Mouse (Mus musculus): ENCODE data around the gene Gipc2.
"Not testable (repeated sequence)": the region's sequence is repeated elsewhere in the genome, so short reads cannot be mapped to it uniquely, and the experiment has no call there.

Gipc2 gene

DNA sequence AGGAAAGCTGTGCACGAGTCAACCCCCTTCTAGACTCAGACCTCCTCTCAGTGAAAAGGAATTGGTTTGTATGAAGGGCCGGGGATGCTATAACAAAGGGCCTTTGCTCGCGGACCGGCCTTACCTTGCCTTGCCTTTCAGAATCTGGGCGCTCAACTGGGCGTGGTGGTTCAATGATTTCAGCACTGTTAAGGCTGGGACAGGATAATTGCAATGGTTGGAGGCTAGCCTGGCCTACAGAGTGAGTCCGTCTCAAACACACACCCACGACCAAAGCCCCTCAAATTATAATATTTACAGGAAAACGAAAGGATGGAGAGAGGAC lies at the start of gene Gipc2:
Gene Gipc2 (minus strand): TSS at position 132 of the 325 bp plus-strand sequence.
- peak; percentile 39 for ATAC-seq (ENCODE audit: low TSS enrichment)

DNA sequence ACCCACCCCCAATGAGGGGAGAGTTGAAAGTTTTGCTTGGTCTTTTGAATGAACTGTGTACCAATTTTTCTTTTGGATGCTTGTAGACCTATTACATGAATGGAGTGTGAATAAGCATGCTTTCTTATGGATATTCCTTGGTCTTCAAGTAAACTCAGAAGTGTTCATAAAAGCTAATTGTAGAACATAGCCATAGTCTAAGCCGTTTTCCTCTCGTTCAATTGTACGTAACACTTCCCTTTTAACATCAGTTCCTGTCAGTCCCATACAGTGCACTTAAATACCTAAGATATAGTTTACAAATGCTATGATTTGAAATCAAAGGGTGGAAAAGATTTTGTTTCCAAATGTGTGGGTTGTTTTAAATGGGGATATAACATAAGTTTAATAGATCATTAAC lies 47.4 kb upstream of the Gipc2 start:
- ATAC-seq (ENCODE audit: low TSS enrichment), result no peak

DNA sequence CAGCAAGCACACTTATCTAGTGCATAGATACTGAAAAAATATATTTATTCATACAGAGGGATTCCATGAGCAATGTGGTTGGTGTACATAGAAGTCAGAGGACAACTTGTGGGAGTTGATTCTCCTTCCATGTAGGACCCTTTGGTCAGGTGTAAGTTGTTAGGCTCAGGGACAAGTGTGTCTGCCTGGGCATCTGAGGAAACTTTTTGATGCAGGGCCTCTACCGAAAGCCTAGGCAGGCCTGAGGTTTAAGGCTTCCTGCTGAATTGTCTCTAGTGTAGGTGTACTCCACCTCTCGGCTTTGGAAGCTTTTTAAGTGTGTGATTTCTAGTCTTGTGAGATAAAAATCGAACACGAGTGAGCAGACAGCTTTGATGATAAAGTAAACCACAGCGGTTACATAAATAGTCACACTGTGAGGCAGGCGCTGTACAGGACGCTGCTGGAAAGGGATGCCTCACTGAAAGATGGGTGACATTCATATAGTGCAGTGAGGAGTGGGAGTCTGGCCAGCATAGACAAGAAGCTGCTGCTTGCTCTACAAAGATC lies 45.8 kb upstream of the Gipc2 start:
- no peak for ATAC-seq (ENCODE audit: low TSS enrichment)

DNA sequence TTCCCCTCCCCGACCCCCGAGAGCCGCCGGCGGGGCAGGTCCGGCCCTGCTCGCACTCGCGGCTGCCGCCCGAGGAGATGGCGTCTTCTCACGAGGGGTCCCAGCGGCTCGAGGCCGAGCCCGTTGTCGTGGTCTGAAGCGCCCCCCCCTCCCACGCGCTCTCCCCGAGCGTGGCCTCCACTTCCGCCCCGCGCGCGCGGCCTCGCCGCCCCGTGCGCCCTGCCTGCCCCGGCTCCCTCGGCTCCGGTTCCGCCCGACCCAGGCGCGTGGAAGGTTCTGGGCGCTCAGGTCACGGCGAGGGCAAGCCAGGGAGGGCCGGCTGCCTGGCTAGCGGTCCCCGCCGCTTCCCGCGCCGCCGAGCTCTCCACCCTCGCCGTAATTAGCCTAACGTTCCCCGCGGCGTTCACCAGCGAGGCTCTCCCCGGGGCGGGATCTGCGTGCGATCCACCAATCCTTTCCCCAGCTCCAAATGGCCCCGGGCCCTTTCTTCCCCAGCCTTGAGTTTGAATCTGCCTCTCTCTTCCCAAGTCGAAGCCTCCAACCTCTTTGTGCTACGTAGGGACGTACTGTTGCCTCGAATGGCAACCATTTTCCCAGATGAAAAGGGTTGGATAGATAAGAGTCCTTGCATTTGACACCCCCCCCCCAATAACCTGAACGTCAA lies 44.8 kb upstream of the Gipc2 start:
- peak; percentile 41 for ATAC-seq (ENCODE audit: low TSS enrichment)

DNA sequence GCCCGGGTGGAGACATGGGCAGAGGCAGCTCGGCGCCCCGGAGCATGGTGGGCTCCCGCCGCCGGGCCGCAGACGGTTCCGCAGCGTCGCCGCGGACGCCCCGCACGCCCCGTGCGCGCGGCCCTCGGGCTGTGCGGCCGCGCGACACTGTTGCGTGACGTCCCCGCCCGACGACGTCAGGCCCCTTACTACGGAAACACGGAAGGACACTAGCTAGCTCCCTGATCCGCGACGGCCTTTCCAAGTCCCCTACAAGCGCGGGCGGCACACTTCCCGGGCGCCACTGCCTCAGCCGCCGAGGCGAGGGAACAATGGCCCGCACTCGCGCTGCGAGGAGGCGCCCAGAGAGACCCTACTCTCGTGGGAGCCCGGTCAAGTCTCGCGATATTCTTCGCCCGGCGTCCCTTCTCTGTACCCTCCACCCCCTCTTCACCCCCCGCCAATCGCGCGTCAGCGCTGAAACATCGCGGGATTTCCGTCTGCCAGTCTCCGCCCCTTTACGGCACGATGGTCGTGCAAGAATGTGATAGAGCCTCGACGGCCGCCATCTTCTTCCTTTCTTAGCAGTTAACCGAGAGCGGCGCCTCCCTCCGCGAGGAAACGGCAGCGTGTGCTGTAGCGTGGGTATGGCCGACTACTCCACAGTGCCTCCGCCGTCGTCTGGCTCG lies 44.1 kb upstream of the Gipc2 start, which contains the start of the genes Dnajb4 and Fubp1:
Gene Dnajb4 (minus strand): TSS at position 336 of the 668 bp plus-strand sequence.
Gene Fubp1 (plus strand): TSS at position 456 of the 668 bp plus-strand sequence.
- peak; percentile 86 for ATAC-seq (ENCODE audit: low TSS enrichment)

DNA sequence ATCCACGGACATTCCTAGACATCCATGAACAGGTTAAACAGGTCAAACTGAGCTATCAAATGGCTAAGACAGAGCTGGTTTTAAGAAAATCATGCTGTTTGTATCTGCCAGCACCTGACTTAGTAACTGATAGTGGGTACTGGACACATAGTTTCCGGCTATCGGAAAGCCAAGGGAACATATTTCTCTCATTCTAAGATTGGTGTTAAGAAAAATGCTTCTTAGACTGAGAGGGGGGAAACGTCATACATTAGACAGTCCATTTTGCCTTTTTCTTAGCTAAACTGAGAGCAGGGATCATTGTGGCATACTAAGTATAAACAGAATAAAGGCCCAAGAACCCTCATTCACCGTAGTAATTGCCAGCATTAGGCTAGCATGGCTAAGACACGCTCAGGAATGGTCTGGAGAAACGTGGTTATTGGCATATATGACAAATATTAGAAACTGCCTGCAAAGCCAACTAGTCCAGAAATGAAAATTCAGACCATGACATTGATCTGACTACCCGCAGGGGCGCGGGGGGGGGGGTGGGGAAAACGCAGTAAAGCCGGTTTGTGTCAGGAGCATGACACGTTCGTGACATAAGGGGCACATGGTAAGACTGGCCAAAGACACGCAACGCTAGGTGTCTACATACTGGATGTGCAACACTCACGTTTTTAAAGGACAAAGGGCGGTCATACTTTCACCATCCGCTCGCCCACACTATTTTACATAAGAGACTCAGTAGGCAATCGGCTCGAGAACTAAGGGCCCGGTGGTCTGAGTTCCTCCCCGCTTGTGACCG lies 43.3 kb upstream of the Gipc2 start:
- no peak; the same call in 1 of the 2 replicates for ATAC-seq (ENCODE audit: low TSS enrichment)

DNA sequence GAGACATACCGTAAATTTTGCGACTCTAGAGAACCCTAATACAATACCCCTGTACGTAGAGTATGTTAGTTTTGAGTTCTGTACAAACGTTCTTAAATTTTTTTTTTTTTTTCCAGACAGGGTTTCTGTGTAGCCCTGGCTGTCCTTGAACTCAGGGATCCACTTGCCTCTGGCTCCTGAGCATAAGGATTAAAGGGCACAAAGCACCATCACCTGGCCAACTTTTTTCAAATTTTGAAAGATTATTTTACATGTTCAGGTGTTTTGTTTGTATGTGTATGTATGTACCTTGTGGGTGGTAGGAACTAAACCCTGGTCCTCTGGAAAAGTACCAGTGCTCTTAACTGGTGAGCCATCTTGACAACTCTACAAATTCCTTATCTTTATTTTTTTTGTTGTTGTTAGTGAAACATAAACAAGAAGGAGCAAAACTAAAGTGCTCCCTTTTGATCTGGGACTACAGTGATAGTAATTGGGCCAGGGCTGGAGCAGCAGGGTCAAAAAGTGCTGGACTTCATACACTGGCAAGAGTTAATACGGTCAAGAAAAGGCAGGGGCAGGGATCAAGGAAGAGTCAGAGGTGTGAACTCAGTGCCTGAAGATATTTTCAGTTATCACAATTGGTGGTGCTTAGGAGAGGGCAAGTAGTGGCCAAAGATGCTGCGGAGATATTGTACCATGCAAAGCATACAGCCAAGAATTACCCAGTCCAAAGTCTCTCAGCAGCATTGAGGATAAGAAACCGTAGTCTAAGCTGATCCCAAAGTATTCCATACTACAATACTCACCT lies 42.3 kb upstream of the Gipc2 start:
- ATAC-seq (ENCODE audit: low TSS enrichment), result no peak

DNA sequence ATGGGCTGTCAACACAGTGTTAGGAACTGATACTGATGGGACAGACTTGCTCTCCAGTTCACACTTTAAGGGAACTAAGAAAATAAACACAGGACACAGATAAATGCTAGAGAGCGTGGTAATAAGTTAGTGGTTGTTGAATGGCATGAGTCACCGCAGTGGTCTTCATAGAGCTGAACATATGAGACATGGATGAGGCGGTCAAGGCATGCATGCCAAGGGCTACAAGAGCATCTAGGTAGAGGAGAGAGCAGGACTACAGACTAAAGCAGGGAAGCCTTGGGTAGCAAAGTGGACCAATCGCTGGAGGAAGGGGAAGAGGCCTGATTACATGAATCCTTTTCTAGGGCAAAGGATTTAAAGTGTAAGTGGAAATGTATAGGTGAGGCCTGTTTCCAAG lies 41.1 kb upstream of the Gipc2 start:
- no peak for ATAC-seq (ENCODE audit: low TSS enrichment)

DNA sequence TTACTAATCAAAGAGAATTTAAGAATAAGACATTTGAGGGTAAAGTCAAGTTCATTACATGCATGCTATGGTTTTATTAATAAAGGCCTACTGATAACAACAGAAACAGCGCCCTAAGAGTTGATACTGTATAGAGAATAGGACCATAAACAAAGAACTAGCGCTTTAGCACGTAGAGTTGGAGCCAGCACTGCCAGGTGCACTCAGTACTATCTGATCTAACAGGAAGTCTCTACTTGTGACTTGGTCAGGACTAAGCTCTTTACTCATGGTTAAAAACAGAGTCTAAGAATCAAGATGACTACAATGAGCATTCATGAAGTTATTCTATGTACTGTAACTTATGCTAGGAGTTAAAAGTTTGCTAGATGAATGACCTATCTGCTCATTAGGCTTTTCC lies 38.5 kb upstream of the Gipc2 start:
- ATAC-seq (ENCODE audit: low TSS enrichment), result no peak

DNA sequence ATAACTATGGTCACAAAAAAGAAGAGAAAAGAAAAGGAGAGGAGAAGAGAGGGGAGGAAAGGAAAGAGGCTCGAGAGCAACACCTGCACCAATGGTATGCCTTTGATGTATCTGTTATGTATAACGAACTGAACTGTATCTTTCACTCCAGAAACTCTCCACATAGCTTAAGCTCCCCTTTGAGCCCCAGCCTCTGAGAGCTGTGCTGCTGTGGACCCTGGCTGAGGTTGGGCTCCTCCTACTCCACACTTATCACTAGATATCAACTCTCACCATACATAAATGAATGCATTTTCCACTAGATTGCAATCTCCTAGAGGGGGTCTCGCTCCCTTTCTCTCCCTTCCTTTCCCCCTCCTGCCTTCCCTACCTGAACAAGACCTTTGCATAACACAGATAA lies 38.0 kb upstream of the Gipc2 start:
- ATAC-seq (ENCODE audit: low TSS enrichment), result no peak

DNA sequence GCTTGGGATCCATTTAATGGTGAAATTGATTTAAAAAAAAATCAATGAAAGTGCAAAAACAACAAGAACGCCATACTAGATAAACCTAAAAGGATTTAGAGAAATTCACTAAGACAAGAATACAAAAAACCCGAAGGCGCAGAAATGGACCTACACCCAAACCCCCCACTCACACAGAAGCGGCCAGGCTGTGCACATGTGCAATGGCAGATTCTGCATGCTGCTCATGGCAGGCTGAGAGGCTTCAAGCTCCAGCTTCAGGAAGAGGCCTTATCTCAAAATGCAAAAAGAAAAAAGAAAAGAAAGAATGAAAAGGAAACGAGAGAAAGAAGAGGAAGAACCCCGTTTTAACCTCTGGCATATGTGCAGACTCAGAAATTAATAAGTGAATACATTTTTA lies 37.4 kb upstream of the Gipc2 start:
- ATAC-seq (ENCODE audit: low TSS enrichment), result no peak

DNA sequence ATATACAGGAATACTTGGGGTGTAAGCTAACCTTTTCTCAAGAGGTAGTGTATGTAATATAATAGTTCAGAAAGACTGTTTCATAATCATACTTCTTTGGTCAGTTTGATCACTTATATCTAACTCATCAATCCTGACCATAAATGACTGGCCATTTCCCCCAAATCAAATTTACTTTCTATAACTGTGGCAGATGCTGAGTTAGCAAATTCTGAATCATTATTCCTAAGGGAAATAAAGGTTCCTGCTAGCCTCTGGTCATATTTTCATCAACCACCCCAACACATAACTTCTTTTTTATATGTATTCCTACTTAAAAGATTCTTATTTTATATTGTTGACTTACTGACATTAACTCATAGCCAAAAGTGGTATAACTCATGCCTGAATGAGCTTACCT lies 36.9 kb upstream of the Gipc2 start:
- no peak for ATAC-seq (ENCODE audit: low TSS enrichment)

DNA sequence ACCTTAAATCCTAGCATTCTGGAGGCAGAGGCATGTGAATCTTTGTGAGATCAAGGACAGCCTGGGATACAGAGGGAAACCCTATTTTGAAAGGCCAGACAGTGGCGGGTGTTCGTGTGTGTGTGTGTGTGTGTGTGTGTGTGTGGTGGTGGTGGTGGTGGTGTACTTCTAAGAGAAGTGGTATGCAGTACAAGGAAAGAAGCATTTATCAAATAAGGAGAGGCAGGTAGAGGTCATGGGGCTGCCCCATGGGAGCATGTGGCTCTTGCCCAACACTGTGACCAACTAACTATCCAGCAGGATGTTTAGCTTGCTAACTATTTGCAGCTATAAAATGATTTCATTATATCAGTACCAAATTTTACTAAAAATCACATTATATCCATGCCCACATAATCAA lies 35.6 kb upstream of the Gipc2 start:
- no peak for ATAC-seq (ENCODE audit: low TSS enrichment)

DNA sequence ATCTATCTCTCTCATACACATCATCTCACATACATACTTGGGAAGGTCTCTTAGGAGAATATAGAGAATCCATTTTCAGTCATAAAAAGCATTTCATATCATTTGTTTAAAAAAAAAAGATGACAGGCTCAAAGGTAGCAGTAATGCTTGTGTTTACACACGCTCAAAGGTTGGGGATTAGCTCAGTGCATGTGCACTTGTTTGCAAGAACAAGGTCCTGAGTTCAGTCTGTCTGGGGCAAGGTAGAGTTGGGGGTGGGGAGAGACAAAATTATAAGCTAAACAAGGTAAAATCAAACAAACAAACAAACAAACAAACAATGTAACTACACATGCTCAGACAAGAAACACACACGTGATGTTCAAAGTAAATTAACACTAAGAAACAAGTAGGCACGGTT lies 35.2 kb upstream of the Gipc2 start:
- no peak for ATAC-seq (ENCODE audit: low TSS enrichment)

DNA sequence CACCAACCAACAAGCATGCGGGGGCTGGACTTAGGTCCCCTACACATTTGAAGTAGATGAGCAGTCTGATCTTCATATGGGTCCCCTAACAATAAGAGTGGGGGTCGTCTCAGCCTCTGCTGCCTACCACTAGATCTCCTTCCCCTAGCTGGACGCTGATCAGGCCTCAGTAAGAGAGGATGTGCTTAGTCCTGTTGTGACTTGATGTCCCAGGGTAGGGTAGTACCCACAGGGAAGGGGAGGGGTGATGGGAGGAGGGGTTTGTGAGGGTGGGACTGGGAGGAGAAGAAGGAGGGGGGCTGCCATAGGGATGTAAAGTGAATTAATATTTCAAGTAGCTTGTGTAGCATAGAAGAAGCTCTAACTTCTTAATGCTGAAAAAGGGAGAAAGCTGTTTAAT lies 33.1 kb upstream of the Gipc2 start:
- ATAC-seq (ENCODE audit: low TSS enrichment), result no peak

DNA sequence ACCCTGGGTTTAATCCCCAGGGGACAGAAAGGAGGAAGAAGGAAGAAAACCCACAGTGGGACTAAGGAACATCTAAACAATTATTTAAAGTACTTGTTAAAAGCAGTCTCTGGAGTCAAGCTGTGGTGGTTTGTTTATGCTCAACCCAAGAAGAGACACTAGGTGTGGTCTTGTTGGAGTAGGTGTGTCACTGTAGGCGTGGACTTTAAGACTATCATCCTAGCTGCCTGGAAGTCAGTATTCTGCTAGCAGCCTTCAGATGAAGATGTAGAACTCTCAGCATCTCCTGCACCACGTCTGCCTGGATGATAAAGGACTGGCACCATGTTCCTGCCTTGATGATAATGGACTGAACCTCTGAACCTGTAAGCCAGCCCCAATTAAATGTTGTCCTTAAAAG lies 31.2 kb upstream of the Gipc2 start:
- ATAC-seq (ENCODE audit: low TSS enrichment), result not testable (repeated sequence)

DNA sequence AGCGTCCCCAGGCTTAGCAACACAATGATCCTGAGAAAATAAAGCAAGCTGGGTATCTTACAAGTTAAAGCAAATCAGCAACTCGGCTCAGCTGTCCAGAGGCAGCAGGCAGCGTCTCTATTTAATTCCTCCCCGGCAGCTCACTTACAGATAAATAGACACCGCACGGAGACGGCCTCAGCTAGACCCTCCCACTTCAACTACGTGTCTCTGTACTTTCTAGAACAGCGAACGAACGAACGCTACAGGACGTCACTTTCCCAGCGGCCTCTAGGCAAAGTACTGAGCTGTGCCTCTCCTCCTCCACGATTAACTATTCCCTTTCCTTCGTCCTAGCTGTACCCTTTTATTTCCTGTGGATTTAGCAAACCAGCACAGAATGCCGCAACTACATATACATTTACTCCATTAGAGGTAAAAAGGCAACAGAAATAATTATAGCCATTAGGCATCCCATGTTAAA lies 27.6 kb upstream of the Gipc2 start:
- ATAC-seq (ENCODE audit: low TSS enrichment), result peak; percentile 97

DNA sequence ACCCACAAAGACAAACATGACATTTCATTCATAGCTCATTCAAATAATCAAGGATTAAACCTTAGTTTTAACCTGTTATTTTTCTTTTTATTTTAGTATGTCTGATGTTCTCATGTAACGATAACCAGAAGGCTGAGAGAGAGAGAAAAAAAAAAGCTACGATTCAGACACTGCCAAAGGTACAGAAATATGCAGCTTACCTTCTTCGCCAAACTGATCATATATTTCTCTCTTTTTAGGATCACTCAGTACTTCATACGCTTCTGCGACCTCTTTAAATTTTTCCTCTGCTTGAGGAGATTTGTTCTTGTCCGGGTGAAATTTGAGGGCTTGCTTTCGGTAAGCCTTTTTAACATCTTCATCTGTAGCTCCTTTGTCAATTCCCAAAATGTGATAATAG lies 27.1 kb upstream of the Gipc2 start:
- ATAC-seq (ENCODE audit: low TSS enrichment), result peak; percentile 28

DNA sequence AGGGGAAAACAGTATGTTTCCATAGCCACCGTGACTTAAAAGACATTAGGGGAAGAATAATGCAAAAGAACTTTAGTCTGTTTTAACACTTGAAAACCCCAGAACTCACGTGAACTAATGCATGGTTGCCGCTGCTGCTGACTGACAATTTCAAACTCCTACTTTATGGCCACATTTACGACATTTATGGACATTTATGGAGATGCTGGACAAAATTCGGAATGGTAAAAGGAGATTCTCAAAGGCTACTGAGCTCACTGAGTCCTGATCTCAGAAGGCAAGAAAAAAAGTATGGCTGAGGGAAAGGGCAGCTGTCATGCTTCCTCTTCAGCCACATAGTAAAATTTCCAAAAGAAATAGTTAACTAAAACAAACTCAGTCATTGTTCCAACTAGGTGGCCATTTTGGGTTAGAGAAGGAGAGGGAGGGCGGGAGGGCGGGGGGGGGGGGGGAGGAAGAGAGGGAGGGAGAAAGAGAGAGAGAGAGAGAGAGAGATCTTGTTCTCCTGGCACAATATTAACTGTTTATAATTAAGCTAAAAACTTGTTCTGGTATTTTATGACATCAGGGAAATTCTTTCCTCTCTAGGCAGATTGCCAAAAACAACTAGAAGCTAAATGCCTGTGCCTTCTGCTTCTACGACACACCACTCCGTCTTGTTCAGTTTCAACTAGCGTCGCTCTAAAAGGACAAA lies 26.4 kb upstream of the Gipc2 start:
- no peak for ATAC-seq (ENCODE audit: low TSS enrichment)

DNA sequence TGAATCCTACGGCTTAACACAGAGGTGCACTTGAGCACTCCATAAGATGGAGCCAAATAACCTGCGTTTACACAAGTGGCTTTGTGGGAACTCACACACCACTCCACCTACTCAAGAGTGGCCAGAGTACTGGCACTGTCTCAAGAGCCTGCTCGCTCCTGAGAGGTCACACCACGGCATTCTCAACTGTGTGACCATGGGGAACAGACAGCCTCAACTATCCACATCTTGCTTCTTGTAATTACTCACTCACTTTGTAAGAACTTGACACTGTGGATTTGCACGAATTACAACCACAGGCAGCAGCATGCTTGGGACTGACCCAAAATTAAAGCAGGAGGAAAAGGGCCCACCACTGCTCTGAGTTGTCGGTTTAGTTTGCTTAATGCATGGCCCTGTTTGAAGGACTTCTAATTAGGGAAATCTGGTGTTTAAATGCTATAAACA lies 25.8 kb upstream of the Gipc2 start:
- ATAC-seq (ENCODE audit: low TSS enrichment), result 0 out of 2 replicates have a peak, but pooled peaks have one; percentile 3

All from frontal cortex, adult (tissue).